Mouse (Mus musculus) lung, postnatal 25 days (tissue): ENCODE measurements around the gene Gm49405.

ENCODE experiments used
- DNase-seq: peaks from one replicate; pipeline ENCODE4 v3.0.0; 2022; ENCODE audit warnings: low spot score

Gm49405 gene

GRCm38 (mm10) chr19:3988066-3988465 is 12.4 kb upstream of the Gm49405 start:
- no peak for DNase-seq

GRCm38 (mm10) chr19:3988750-3989149 is 11.7 kb upstream of the Gm49405 start:
- no peak for DNase-seq

- no peak for DNase-seq
Measured at GRCm38 (mm10) chr19:3990804-3991203, 9.6 kb upstream of the Gm49405 start.

GRCm38 (mm10) chr19:3991562-3991961 is 8.9 kb upstream of the Gm49405 start:
- DNase-seq: no peak

- DNase-seq: no peak
Measured at GRCm38 (mm10) chr19:3991966-3992365, 8.5 kb upstream of the Gm49405 start.

- no peak for DNase-seq
Measured at GRCm38 (mm10) chr19:3992416-3992815, 8.0 kb upstream of the Gm49405 start, which contains the start of gene Tbx10. Gene Tbx10, plus strand, starts transcription at chr19:3992752.

- DNase-seq: no peak
Measured at GRCm38 (mm10) chr19:3994932-3995331, 5.5 kb upstream of the Gm49405 start.

- DNase-seq: peak; percentile 36
Measured at GRCm38 (mm10) chr19:3995505-3995904, 4.9 kb upstream of the Gm49405 start.

- no peak for DNase-seq
Measured at GRCm38 (mm10) chr19:3996106-3996505, 4.3 kb upstream of the Gm49405 start.

GRCm38 (mm10) chr19:3996747-3997146 is 3.7 kb upstream of the Gm49405 start:
- no peak for DNase-seq

- DNase-seq: no peak
Measured at GRCm38 (mm10) chr19:3997231-3997630, 3.2 kb upstream of the Gm49405 start.

GRCm38 (mm10) chr19:3998335-3998734 is 2.1 kb upstream of the Gm49405 start:
- DNase-seq: no peak

GRCm38 (mm10) chr19:3999121-3999730 is 1.2 kb upstream of the Gm49405 start:
- DNase-seq: no peak

- DNase-seq: no peak
Measured at GRCm38 (mm10) chr19:4000949-4001525, 611 bp downstream of the Gm49405 start.

GRCm38 (mm10) chr19:4001752-4002151 is 1.3 kb downstream of the Gm49405 start:
- no peak for DNase-seq

GRCm38 (mm10) chr19:4003112-4003511 is 2.7 kb downstream of the Gm49405 start, which contains the start of gene Doc2g:
Gene Doc2g, plus strand, starts transcription at chr19:4003313.
- no peak for DNase-seq

- DNase-seq: no peak
Measured at GRCm38 (mm10) chr19:4003641-4004040, 3.2 kb downstream of the Gm49405 start.

GRCm38 (mm10) chr19:4004331-4004730 is 3.9 kb downstream of the Gm49405 start:
- no peak for DNase-seq

GRCm38 (mm10) chr19:4005091-4005490 is 4.7 kb downstream of the Gm49405 start:
- no peak for DNase-seq

- no peak for DNase-seq
Measured at GRCm38 (mm10) chr19:4005971-4006370, 5.5 kb downstream of the Gm49405 start.

- no peak for DNase-seq
Measured at GRCm38 (mm10) chr19:4011086-4011485, 10.7 kb downstream of the Gm49405 start.

GRCm38 (mm10) chr19:4012432-4013022 is 12.1 kb downstream of the Gm49405 start, which contains the start of gene Ndufv1:
Gene Ndufv1, minus strand, starts transcription at chr19:4012806.
- DNase-seq: peak; percentile 99

GRCm38 (mm10) chr19:4013066-4013465 is 12.6 kb downstream of the Gm49405 start:
- no peak for DNase-seq
